Mouse (Mus musculus): ENCODE data around the gene Cnnm2.
"Not testable (repeated sequence)": the region's sequence is repeated elsewhere in the genome, so short reads cannot be mapped to it uniquely, and the experiment has no call there.

Gene Cnnm2

DNA sequence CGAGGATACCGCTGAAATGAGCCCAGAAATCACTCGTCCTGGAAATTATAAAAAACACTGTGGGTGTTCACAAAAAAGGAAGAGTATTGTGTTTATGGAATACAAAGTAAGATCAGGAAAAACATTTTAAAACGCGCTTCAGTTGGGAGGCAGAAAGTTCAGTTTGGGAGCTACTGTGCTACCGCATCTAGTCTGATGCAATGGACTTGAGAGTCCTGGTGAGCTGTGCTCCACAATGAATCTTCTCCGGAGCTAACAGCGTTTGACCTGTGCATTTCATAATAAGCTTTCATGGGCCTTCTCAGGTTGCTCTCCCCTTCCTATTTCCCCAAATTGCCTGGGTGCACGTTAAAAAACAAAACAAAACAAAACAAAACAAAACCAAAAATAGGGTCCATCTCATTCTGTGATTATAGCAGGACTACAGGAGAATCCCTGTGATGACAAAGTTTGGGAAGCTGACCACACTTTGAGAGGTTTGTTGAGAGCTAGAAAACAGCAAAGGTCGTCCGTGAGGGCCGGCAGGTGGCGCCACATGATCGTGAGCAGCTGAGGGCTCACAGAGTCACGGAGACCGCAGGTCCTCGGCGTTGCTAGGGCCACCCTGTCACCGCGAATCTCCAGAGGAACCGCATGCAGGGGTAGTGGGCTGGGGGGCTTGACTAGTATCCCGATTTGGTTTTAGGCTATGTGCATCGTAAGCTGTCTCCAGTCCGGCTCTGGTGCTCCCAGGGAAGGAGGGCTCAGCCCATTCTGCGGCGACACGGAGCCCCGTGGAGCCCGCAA is 828 bp upstream of the Cnnm2 start:
- peak; percentile 93 for DNase-seq

DNA sequence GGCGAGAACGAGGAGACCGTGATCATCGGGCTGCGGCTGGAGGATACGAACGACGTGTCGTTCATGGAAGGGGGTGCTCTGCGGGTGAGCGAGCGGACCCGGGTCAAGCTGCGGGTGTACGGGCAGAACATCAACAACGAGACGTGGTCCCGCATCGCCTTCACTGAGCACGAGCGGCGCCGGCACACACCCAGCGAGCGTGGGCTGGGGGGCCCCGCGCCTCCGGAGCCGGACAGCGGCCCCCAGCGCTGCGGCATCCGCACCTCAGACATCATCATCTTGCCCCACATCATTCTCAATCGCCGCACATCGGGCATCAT is 535 bp downstream of the Cnnm2 start:
- DNase-seq = no peak

DNA sequence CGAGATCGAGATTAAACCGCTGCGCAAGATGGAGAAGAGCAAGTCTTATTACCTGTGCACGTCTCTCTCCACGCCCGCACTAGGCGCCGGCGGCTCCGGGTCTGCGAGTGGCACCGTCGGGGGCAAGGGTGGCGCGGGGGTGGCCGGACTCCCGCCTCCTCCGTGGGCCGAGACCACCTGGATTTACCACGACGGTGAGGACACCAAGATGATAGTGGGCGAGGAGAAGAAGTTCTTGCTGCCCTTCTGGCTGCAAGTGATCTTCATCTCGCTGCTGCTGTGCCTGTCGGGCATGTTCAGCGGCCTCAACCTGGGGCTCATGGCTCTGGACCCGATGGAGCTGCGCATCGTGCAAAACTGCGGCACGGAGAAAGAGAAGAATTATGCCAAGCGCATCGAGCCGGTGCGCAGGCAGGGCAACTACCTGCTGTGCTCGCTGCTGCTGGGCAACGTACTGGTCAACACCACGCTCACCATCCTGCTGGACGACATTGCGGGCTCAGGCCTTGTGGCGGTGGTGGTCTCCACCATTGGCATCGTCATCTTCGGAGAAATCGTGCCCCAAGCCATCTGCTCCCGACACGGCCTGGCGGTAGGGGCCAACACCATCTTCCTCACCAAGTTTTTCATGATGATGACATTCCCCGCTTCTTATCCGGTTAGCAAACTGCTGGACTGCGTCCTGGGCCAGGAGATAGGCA is 1.0 kb downstream of the Cnnm2 start:
- DNase-seq = peak; percentile 32

DNA sequence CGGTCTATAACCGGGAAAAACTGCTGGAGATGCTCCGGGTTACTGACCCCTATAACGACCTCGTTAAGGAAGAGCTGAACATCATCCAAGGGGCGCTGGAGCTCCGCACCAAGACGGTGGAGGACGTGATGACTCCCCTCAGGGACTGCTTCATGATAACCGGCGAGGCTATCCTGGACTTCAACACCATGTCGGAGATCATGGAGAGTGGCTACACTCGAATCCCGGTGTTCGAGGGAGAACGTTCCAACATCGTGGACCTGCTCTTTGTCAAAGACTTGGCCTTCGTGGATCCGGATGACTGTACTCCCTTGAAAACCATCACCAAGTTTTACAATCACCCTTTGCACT is 1.6 kb downstream of the Cnnm2 start:
- no peak for DNase-seq

DNA sequence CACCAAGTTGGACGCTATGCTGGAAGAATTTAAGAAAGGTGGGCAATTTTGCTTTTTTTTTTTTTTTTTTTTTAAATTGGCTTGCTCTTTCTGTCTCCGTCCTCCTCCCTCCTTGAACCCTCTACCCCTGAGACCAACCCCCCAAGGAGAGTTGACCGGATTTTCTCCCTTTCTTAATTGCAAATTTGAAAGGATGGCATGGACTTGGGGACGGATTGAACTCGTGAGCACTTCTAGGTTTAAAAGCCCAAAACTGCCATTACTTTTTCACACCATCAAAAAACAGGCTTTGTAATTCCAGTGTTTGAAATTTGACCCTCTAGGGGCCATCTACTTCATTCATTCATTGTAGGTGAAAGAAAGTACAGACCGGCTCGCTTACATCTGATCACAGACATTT is 2.0 kb downstream of the Cnnm2 start:
- no peak for DNase-seq

DNA sequence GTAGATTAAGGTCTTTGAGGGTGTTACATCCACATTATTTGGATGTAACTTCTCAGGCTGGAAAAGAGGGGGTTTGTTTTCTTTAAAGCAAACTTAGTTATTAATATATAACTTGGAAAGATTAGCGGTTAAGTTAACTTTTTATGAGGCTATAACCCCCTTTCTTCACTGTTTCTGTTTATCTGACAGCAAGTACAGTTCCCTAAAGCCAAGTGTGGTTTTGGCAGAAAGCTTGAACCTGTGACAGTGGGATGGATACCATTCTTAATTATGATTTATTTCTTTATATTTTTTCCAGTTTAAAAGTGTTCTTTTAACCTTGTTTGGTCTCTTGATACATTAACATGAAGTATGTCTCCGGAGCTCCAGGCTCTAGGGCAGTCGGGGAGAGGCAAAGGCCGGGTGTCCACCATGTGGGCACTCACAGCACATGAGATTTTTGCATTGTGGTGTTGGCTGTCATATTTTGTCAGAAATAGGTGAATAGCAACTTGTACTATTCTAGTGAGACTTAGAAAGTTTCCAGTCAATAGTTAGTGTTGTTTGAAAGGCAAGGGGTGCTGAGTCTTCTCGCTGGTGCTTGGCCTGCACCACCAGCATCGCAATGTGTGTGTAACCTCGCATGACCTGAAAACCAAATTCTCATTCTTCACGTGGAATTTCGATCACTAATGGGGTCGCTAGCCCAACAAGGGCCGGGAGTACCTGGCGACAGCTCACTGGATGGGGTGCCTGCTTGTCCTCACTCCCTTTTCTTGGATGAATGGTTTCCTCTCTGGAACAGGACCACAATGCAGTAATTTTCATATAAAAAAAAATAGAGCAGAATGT is 2.8 kb downstream of the Cnnm2 start:
- DNase-seq = no peak

DNA sequence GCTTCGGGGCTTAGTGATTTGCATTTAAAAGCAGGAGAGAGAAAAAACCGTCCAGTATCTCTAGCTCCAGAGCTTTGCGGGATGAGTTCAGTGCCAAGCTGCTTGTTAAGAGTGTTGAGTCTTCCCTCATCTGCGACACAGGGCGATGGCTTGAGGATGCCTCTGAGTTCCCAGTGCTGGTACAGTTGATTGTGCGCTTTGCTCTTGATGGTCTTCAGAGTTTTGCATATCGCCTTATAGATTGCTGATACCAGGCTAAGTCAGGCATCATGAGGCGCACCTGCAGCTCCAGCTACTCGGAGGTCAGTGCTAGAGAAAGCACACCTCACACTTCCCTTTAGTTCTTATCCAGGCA is 3.3 kb downstream of the Cnnm2 start:
- no peak for DNase-seq

DNA sequence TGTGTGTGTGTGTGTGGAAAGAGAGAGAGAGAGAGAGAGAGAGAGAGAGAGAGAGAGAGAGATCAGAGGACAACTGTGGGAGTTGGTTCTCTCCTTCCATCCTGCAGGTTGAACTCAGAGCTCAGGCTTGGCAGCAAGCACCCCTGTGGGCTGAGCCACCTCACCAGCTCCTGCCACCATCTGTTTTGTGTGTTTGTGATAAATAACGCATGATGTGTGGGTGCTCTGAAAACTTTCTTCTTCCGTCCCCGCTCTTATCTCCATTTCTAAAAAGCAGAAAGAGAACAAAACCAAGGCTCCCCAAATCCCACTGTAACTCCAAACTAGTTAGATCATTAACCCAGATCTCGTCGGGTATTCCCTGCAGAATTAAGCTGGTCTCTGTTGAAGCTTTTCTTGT is 4.7 kb downstream of the Cnnm2 start:
- DNase-seq = no peak

DNA sequence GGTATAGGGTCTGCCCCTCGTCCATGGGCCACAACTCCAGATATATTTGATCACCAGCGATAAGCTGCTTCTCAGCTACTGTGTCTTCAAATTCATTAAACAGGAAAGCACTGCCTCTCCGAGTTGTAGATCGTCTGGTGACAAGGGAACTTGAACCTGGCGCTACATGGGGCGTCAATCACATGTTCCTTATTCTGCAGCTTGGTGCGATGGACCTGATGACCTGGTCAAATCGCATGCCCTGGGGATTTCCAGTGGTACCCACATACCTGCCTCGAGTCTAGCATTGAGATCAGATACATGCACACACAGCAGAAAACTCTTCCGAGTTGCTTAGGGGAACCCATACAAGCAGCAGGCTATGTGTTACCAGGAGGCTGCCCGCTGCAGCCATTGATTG is 8.4 kb downstream of the Cnnm2 start:
- DNase-seq = no peak

DNA sequence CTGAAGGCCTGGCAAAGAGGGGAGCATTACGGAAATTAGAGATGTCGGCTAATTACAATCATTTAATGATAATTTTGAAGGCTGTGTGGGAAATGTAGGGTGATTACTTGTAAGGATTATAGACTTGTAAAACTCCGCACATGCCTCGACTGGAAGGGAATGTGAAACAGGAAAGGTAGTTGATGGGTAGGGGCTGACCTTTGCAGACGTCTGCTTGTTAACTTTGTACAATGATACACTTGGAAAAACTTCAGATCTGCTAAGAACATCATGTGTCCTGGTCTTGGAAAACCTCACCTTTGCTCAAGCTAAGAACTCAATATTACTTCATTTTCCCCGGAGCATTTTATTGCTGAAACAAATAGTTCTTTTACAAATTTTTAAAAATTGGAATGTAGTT is 10.4 kb downstream of the Cnnm2 start:
- DNase-seq = no peak

DNA sequence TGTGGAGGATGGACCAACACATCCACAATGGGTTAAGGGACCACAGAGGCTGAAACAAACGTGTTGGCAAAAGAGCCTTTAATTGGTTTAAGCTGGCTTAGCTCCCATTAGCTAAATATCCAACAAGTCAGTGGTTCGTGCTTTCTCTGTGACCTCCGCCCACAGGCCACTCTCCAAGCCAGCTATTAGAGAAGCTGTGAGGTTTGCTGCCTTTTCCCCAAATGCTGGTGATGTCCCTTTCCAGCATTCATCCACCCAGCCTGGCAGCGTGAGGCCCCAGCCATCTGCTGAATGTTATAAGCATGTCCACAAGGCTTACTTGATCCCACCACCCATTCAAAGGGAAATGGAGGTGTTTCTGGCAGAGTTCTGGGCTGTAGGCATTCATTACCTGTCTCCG is 15.0 kb downstream of the Cnnm2 start:
- DNase-seq = no peak

DNA sequence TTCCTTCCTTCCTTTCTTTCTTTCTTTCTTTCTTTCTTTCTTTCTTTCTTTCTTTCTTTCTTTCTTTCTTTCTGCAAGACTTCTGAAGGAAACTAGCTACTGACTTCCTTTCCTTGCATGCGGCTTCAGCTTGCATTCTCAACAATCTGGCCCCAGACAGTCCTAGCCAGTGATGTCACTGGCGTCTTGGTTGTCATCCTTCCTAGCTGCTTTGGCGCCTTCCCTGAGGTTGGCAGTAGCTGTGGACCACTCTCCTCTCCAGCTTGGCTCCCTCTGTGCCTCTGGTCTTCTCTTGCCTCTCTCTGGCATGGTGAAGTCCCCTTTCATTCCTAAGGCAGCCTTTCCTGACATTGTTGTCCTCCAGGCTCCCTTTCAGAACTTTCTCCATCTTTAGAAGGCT is 15.5 kb downstream of the Cnnm2 start:
- DNase-seq = no peak

DNA sequence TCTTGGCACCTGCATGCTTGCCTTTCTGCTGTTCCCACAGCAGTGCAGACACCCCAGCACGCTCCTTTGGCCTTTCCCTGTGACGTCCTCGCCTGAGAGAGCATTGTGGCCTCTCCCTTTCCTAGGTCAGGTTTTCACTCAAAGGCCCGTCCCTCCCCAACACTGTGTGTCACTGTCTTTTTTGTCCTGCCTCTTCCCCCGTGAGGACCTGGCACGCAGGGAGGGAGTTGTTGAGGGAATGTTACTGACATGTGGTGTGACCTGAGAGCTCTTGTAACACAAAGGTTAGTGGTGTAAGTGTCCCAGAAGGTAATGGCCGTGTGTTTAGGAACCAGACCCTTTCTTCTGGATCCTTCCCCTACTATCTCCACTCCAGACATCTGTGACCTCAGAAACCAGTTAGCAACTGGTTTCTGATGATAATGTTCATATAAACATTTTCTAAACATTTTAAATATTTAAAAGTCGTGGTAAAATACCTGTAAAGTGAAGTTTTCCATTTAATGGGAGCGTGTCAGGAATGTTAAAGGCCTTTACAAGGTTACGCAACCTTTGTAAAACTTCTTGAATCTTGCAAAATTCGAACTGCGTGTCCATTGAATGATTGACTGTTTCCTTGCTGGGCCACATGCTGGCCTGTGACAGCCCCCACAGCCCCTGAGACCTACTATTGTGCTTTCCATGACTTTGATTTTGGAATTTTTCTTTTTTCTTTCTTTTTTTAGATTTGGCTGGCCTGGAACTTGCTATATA is 16.7 kb downstream of the Cnnm2 start:
- DNase-seq = no peak

DNA sequence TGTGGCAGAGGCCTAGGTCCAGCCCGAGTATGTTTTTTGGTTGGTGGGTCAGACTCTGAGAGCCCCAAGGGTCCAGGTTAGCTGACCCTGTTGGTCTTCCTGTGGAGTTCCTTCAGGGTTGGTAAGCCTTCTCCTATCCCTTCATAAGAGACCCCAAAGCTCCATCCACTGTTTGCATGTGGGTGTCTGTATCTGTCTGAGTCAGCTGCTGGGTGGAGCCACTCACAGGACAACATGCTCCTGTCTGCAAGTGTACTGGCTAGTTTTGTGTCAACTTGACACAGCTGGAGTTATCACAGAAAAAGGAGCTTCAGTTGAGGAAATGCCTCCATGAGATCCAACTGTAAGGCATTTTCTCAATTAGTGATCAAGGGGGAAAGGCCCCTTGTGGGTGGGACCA is 17.7 kb downstream of the Cnnm2 start:
- not testable (repeated sequence) for DNase-seq

DNA sequence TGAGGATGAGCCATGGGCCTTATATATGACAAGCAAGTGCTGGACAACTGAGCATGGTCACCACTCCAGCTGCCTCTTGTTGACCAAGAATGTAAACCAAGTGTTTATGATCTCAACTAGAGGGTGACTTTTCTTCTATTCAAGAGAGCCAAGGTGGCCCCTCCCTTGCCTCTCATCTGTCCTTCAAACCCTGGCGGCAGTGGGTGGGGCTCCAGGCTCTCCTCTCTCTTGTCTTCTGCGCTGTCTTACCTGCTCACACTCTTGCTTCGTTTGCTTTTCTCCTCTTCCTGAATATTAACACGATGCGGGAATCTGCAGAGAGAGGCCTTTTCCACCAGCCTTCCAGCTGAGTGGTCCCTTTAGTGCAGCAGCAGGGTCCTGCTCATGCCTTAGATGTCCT is 22.6 kb downstream of the Cnnm2 start:
- DNase-seq = no peak

DNA sequence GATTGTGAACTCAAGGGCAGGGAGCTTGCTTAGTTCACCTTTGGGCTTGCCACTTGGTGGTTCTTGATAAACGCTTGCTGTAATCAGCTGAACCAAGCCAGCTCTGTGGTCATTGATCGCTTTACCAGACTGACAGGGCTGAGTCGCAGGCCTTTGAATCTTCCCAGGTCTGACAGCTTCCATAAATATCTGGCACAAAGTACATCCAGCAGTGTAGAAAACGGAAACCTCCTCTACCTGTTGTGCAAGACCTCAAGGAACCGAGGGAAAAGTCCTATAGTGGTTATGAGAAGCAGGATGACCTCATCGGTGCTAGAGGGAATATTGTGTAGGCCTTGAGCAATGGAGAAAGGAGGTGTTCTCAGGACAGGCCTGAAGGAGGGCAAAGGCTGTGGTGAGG is 23.1 kb downstream of the Cnnm2 start:
- DNase-seq = no peak

DNA sequence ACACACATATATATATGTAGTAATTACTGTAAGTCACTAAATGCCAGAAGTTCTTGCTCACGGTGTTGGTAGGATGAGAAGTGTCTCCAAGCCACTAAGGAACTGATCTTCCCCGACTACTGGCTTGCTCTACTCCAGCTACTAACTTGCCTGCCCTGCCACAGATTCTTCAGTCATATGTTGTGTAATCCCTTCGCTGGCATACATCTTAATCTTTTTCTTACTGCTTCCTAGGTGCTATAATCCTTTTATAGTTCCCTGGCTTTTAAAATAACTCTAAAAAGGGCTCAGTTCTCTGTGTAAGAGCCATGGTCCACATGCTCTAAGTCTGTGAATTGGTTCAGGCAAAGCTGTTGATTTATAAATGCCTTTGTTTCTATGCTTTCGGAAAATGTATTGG is 24.2 kb downstream of the Cnnm2 start:
- DNase-seq = no peak

DNA sequence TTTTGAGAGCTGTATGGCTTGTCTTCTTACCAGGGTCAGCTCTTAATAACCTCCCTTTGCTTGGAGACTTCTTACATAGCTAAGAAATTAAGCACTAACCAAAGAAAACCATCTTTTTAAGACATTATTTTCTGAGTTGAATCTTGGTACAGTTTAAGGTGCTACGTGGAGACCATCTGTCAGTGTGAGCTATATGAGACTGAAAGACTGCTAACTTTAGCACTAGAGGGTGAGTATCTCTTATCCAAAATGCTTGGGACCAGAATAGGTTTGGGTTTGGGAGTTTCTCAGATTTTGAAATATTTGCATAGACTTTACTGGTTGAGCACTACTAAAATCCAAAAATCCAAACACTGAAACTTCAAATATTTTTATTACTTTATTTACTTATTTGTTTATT is 28.4 kb downstream of the Cnnm2 start:
- no peak for DNase-seq

DNA sequence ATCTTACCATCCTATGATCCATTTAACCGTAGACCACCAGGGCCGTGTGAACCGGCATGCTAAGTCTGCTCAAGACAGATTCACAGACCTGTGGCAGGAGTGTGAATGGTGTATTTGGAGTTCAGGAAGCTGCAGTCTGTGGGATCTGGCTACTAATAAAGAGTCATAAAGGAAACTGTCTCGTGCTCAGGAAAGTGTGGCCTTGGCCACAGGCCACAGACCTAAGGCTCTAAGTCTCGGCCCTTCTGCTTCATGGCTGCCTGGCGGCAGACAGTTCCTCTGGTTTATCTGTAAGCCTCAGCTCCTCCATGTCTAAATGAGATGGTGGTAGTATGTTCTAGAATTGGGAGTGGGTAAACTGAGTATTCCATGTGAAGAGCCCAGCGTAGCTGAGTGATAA is 30.0 kb downstream of the Cnnm2 start:
- DNase-seq = no peak

DNA sequence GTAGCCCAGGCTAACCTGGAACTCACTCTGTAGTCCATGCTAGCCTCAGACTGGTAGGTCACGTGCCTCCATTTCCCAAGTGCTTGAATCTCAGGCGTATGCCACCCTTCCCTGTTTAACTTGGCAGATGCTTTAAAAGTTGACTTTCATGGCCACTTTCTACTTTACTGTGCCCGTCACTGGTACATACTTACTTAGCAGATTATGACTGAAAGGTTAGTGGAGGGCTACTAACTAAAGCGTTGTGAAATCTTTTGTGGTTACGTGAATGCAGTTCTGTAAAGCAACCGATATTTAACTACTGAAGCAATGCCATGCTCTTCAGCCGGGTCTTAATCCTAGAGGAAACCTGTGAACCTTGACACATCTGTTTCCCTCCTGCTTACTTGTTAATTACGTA is 30.5 kb downstream of the Cnnm2 start:
- no peak for DNase-seq

DNA sequence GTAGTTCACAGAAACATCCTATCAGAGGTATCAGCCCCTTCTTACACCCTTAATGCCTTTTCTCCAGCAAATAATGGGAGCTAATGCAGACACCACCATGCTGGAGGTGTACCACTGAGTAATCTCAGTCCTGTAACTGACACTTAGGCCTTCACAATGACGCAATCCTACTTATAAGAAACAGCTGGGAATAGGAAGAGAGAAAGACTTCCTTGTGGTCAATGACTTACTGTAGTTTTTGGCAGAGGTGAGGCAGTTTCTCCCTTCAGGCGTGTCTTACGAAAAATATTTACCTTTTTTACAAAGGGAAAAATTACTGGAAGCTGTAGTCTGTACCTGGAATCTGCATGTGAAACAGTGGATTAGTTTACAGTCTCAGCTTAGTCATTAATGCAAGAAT is 31.1 kb downstream of the Cnnm2 start:
- no peak for DNase-seq

DNA sequence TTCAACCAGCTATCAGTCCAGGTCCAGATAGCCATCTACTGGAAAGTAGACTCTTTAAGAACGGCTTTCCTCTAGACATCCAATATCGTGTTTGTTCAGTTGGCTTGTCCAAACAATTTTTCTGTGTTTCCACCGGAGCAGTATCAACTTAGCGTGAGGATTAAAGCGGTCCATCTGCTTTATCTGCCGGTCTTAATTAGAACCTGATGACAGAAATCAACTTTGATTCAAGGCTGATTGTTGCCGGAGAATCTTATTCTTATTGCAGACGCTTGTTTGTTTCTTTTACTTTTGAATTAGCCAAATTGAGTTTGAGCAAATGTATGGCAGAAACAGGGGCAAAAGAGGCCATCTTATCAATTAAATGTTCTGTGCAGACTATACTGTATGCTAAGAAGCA is 32.8 kb downstream of the Cnnm2 start:
- DNase-seq = no peak

DNA sequence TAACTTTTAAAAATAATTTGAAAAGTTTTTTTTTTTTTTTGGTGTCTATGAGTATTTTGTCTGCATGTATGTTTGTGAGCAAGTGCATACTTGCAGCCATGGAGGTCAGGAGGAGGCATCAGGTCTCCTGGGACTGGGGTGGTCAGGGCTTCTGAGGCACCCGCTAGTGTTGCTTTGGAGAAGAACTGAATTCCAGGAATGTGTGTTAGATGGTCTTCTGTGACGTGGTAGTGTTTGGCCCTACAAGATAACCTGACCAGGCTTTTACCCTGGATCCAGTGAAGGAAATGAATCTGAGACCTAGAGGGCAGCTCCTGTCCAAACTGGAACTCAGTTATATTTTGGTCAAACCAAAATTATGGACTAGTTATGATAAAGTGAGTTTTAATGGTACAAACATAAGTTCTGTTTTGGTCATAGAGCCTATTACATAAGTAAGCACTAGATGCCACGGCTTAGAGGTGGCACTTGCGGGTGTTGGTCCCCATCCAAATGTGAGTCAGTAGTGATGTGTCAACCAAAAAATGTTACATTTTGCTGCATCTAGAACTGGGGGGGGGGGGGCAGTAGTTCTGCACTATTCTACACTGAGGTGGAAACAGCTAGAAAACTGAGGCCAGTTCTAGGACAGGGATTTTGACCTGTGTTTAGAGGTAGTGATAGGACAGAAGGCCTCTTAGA is 38.6 kb downstream of the Cnnm2 start:
- no peak for DNase-seq

Data from kidney, adult 9 months (tissue).